Mouse (Mus musculus) heart, embryonic 14.5 days (tissue): Measurements from ENCODE around the gene Adk. TPM values are rescaled to one million over a fixed set of nuclear protein-coding genes. Genes with fewer than 3 reads are reported as not detected.
A peak's percentile ranks its signal among the peaks of the same experiment; 100 is the strongest.

Source experiments
- ATAC-seq: fragments of 200-750 bp; cut with Nextera tagmentation; 2 replicates; pipeline ENCODE4 v1.8.0; 2017; ENCODE audit warnings: low read depth, moderate TSS enrichment; ENCODE audit not compliant: insufficient number of reproducible peaks, insufficient read depth, low FRiP score
- H3K27ac ChIP-seq, 2 experiments: fragments of 200-500 bp in 1 of 2; fragments of 300-500 bp in 1 of 2; sonication (generic) in 1 of 2; replicated peaks in 1 of 2; 2 replicates each; pipeline ENCODE4 v1.5.1; 2012 to 2014; ENCODE audit warnings: low read depth in 2 of 2, low read length in 2 of 2, control low read depth in 1 of 2, mild to moderate bottlenecking in 1 of 2, mixed read lengths in 1 of 2; ENCODE audit not compliant: control insufficient read depth in 1 of 2, insufficient read depth in 1 of 2
- H3K27me3 ChIP-seq: fragments of 300-500 bp; sonication (generic); 2 replicates; pipeline ENCODE4 v1.6.1; 2014; ENCODE audit warnings: mild to moderate bottlenecking, low read length, control low read depth; ENCODE audit not compliant: control insufficient read depth, insufficient read depth
- H3K36me3 ChIP-seq: fragments of 300-500 bp; sonication (generic); 2 replicates; pipeline ENCODE4 v1.6.1; 2014; ENCODE audit warnings: mild to moderate bottlenecking, control low read depth, low read length, mixed read lengths; ENCODE audit not compliant: control insufficient read depth, insufficient read depth
- H3K4me1 ChIP-seq, 2 experiments: fragments of 200-500 bp in 1 of 2; fragments of 300-500 bp in 1 of 2; sonication (generic) in 1 of 2; 2 replicates each; pipeline ENCODE4 v1.6.1; 2012 to 2014; ENCODE audit warnings: low read length in 2 of 2, control low read depth in 1 of 2, mixed read lengths in 1 of 2; ENCODE audit not compliant: control insufficient read depth in 2 of 2, insufficient read depth in 2 of 2
- H3K4me2 ChIP-seq: fragments of 300-500 bp; sonication (generic); 2 replicates; pipeline ENCODE4 v1.6.1; 2014; ENCODE audit warnings: mild to moderate bottlenecking, low read length
- H3K4me3 ChIP-seq, 2 experiments: fragments of 200-500 bp in 1 of 2; fragments of 300-500 bp in 1 of 2; sonication (generic) in 1 of 2; 2 replicates each; pipeline ENCODE4 v1.5.1; 2012 to 2014; ENCODE audit warnings: low read length in 2 of 2, mild to moderate bottlenecking in 2 of 2, control low read depth in 1 of 2, low read depth in 1 of 2, moderate library complexity in 1 of 2; ENCODE audit not compliant: control insufficient read depth in 1 of 2, insufficient read depth in 1 of 2
- H3K9ac ChIP-seq: fragments of 300-500 bp; sonication (generic); 2 replicates; pipeline ENCODE4 v1.6.1; 2014; ENCODE audit warnings: mild to moderate bottlenecking, low read length
- H3K9me3 ChIP-seq: fragments of 300-500 bp; sonication (generic); 2 replicates; pipeline ENCODE4 v1.6.1; 2016; ENCODE audit warnings: low read length, control low read depth; ENCODE audit not compliant: control insufficient read depth
- WGBS: fragments of 180-500 bp; shearing (Covaris S2); extraction: QIAGEN DNeasy Blood & Tissue Kit; methylation state at CpG from one replicate; pipeline ENCODE4 v1.1.7; 2014; 5-methylcytosine and 5-hydroxymethylcytosine counted together
- polyA plus RNA-seq: library from polyadenylated mRNA; unstranded; fragments of >200 nt; fragmentation: Nextera tagmentation; extraction: Ambion mirVana; gene quantifications from 2 replicates; pipeline ENCODE4 v1.2.1, GENCODE M21; 2014

The Adk gene
- polyA plus RNA-seq, 1 experiment from 2014 or later, result 250 TPM

GRCm38 (mm10) chr14:21178356-21178755, 126.0 kb downstream of the Adk start:
- Histone ChIP-seq H3K36me3 (no peaks in the 10 kb centered on the region), H3K27me3 (no peaks in the 10 kb centered on the region), H3K9me3 (no peaks in the 10 kb centered on the region), H3K4me2 (peak overlapping the region; percentile 13; the same call in 1 of the 2 replicates), H3K9ac (no peak overlapping the region), H3K4me3 (no peak overlapping the region), H3K4me1 (peaks cover 3 to 19% of the 10 kb centered on the region in 2 experiments), H3K27ac (peak overlapping the region; percentile 46 to 79)
- 27% methylated on average over 6 of the region's 6 CpGs for WGBS
- ATAC-seq, result peak; percentile 54

DNA sequence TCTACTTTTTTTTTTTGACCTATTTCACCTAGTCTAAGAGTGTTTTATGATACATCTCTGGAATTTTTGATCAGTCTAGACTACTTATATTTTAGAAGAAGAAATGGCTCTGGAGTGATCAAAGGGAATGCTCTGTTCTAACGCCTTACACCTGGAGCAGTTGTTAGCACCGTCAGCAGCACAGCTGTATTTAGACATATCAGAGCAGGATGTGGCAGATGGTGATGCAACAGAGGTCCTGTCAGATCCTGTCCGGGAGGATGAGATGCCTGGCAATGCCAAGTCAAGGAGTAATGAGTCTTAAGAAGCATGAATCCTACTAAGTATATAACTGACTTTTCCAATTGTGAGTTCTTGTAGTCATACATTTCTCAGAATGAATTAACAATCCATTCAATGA, 128.7 kb downstream of the Adk start:
- no peak for ATAC-seq
- Histone ChIP-seq H3K4me2 (no peak overlapping the region), H3K36me3 (no peaks in the 10 kb centered on the region), H3K9me3 (no peaks in the 10 kb centered on the region), H3K4me3 (no peak overlapping the region), H3K27ac (no peak overlapping the region), H3K27me3 (no peaks in the 10 kb centered on the region), H3K9ac (no peak overlapping the region), H3K4me1 (peaks cover 3 to 19% of the 10 kb centered on the region in 2 experiments)
- 49% methylated on average over 3 of the region's 3 CpGs for WGBS

GRCm38 (mm10) chr14:21191966-21192365, 139.6 kb downstream of the Adk start:
- H3K9ac ChIP-seq, result no peak overlapping the region
- no peaks in the 10 kb centered on the region for H3K36me3 ChIP-seq
- no peak overlapping the region for H3K4me3 ChIP-seq
- no peak for ATAC-seq
- H3K27me3 ChIP-seq, result no peaks in the 10 kb centered on the region
- H3K4me2 ChIP-seq, result no peak overlapping the region
- H3K27ac ChIP-seq, result no peak overlapping the region
- 0 out of 4 replicates have a peak, but pooled peaks cover 0 to 6% of the 10 kb centered on the region in 2 experiments for H3K4me1 ChIP-seq
- no peaks in the 10 kb centered on the region for H3K9me3 ChIP-seq
- WGBS, result 77% methylated on average over 6 of the region's 6 CpGs

- Histone ChIP-seq H3K36me3 (no peaks in the 10 kb centered on the region), H3K4me1 (0 out of 4 replicates have a peak, but pooled peaks cover 0 to 6% of the 10 kb centered on the region in 2 experiments), H3K27me3 (no peaks in the 10 kb centered on the region), H3K9ac (no peak overlapping the region), H3K27ac (no peak overlapping the region), H3K4me3 (no peak overlapping the region), H3K4me2 (no peak overlapping the region), H3K9me3 (no peaks in the 10 kb centered on the region)
- no peak for ATAC-seq
- 90% methylated on average over 3 of the region's 3 CpGs for WGBS
These were observed 140.4 kb downstream of the Adk start for GRCm38 (mm10) chr14:21192749-21193148.

DNA sequence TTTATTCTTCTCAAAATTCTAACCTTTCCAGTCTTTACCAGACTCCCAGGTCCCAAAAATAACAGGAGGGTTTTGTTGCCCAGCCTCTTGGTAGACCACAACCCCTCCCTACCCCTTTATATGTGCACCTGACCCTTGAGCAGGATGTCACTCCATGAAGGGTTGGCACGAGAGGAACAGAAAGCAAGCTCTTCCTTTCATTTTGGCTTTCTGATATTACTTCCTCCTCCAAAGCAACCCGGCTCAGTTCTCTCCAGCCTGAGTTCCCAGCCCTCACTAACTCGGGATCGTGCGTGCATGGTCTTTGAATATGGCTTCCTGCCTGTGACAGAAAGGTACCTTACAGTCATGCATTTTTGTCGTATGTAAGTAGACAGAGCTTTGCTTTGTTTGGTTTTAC, 142.0 kb downstream of the Adk start:
- Histone ChIP-seq H3K9ac (no peak overlapping the region), H3K27me3 (no peaks in the 10 kb centered on the region), H3K4me1 (0 out of 4 replicates have a peak, but pooled peaks cover 0 to 6% of the 10 kb centered on the region in 2 experiments), H3K27ac (no peak overlapping the region), H3K36me3 (no peaks in the 10 kb centered on the region), H3K4me3 (no peak overlapping the region), H3K4me2 (no peak overlapping the region), H3K9me3 (no peaks in the 10 kb centered on the region)
- no peak for ATAC-seq
- 80% methylated on average over 6 of the region's 6 CpGs for WGBS

DNA sequence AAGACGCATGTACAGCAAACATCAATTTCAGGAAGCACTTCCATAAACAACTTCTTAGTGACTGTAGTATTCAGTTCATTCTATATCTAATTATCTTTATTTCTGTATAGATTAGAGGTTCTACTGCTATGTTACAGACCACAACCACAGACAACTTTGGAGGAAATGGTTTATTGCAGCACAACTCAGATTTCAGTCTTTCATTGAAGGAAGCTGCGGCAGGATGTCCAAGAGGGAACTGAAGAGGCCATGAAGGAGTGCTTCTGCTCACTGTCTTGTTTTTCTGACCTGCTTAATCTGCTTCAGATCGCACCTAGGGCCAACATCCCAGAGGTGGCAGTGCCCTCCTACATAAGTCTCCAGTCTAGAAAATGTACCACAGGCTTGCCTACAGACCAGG, 148.5 kb downstream of the Adk start:
- no peak for ATAC-seq
- Histone ChIP-seq H3K4me2 (no peak overlapping the region), H3K4me1 (no peaks in the 10 kb centered on the region), H3K27me3 (no peaks in the 10 kb centered on the region), H3K36me3 (0 out of 2 replicates have a peak, but pooled peaks cover 2% of the 10 kb centered on the region), H3K9ac (no peak overlapping the region), H3K27ac (no peak overlapping the region), H3K9me3 (no peaks in the 10 kb centered on the region), H3K4me3 (no peak overlapping the region)
- 86% methylated on average over 3 of the region's 3 CpGs for WGBS

DNA sequence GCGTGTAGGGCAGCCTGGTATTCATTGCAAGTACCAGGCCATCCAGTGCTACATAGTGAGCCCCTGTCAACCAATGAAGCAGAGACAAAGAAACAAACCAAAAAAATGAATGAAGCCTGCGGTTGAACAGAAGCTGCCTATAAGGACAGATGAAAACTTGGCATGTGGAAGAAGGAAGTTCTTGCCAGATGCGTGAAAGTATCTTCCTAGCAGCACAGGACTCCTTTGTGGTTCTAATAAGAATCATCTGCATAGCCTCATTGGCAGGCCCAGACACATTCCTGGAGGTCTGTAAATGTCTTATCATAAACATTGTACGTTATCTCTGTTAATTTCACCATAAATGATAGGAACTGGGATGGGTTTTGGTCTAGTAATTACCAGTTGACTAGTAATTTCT, 154.1 kb downstream of the Adk start:
- no peak overlapping the region for H3K4me3 ChIP-seq
- 85% methylated on average over 4 of the region's 4 CpGs for WGBS

GRCm38 (mm10) chr14:21221574-21222138, 169.3 kb downstream of the Adk start:
- H3K9ac ChIP-seq, result no peak overlapping the region
- H3K4me2 ChIP-seq, result no peak overlapping the region
- peaks cover 6 to 15% of the 10 kb centered on the region in 2 experiments; a peak in 2 of 4 replicates for H3K4me1 ChIP-seq
- no peaks in the 10 kb centered on the region for H3K36me3 ChIP-seq
- WGBS, result 16% methylated on average over 5 of the region's 5 CpGs
- no peaks in the 10 kb centered on the region for H3K9me3 ChIP-seq
- no peak overlapping the region for H3K4me3 ChIP-seq
- H3K27ac ChIP-seq, result no peak overlapping the region
- no peak for ATAC-seq
- no peaks in the 10 kb centered on the region for H3K27me3 ChIP-seq

More for the DNA sequence above, 154.1 kb downstream of the Adk start:
- Histone ChIP-seq H3K4me1 (no peaks in the 10 kb centered on the region), H3K4me2 (no peak overlapping the region), H3K9ac (no peak overlapping the region), H3K27me3 (no peaks in the 10 kb centered on the region), H3K27ac (no peak overlapping the region), H3K9me3 (no peaks in the 10 kb centered on the region), H3K36me3 (0 out of 2 replicates have a peak, but pooled peaks cover 2% of the 10 kb centered on the region)
- no peak for ATAC-seq
